Mouse (Mus musculus): Measurements from ENCODE around the gene Stip1. TPM values are rescaled to one million over a fixed set of nuclear protein-coding genes. Genes with fewer than 3 reads are reported as not detected.

The Stip1 gene
- total and polyA plus RNA-seq, 3 experiments: 178 to 314 (median 202) TPM

GRCm38 (mm10) chr19:6971644-6972043 lies 68.1 kb downstream of the Stip1 start:
- Histone ChIP-seq H3K4me1 (ENCODE audit: control insufficient read depth in 1 of 2, insufficient read depth in 2 of 2) (peaks cover 9 to 53% of the 10 kb centered on the region in 2 experiments), H3K4me2 (ENCODE audit: insufficient read depth, low read depth, poor library complexity, severe bottlenecking) (no peak overlapping the region), H3K27ac (ENCODE audit: insufficient read depth, low read depth) (no peak overlapping the region), H3K36me3 (replicated peaks in 1 of 2; ENCODE audit: control insufficient read depth in 1 of 2, insufficient read depth in 1 of 2, low read length in 1 of 2) (peaks cover 0 to 7% of the 10 kb centered on the region in 2 experiments), H3K79me2 (replicated peaks; ENCODE audit: control insufficient read depth, extremely low read depth, insufficient read depth, poor library complexity, severe bottlenecking) (peaks cover 13% of the 10 kb centered on the region), H3K4me3 (replicated peaks in 1 of 3; ENCODE audit: low read depth in 2 of 3, low read length in 2 of 3, poor library complexity in 1 of 3) (no peak overlapping the region), H3K9ac (ENCODE audit: insufficient read depth, low read depth) (no peak overlapping the region), H3K9me3 (replicated peaks; ENCODE audit: low read length) (no peaks in the 10 kb centered on the region), H3K27me3 (replicated peaks) (peaks cover 3% of the 10 kb centered on the region)
- dilution Hi-C loops (cut with MboI; ENCODE audit: extremely low pct_ligation_motif_present, extremely low pct_unique_long_range_greater_than_20kb, low sequenced_read_pairs) (no loop called here), in situ Hi-C loops (cut with MboI; ENCODE audit: low pct_ligation_motif_present, low pct_unique_long_range_greater_than_20kb, low sequenced_read_pairs) (no loop called here)
- DNase-seq (ENCODE audit: extremely low read depth): no peak
- TF ChIP-seq NELFE (IDR thresholded peaks at IDR 0.05; ENCODE audit: low read depth, low read length) (no peak), MAX (IDR thresholded peaks at IDR 0.05; ENCODE audit: low read length) (no peak), UBTF (IDR thresholded peaks at IDR 0.05; ENCODE audit: low read depth, low read length) (no peak)

Other genes starting within 250 kb of the Stip1 start
Only the 20 nearest of the 23 such genes appear.
- 57.0 and 76.4 TPM in 2 replicates for gene Ccdc88b, start 181.8 kb downstream of the Stip1 start, total RNA-seq (2012; rRNA removed)
- 19.3 and 20.5 TPM in 2 replicates for gene Ccdc88b, start 181.8 kb downstream of the Stip1 start, total RNA-seq (2014; rRNA removed)
- 53.0 and 56.4 TPM in 2 replicates for gene Ccdc88b, start 181.8 kb downstream of the Stip1 start, polyA plus RNA-seq (2012; ENCODE audit: insufficient read length, low read depth)
- 191 and 198 TPM in 2 replicates for gene Trmt112, start 130.3 kb downstream of the Stip1 start, total RNA-seq (2012; rRNA removed)
- 89.5 and 97.9 TPM in 2 replicates for gene Trmt112, start 130.3 kb downstream of the Stip1 start, total RNA-seq (2014; rRNA removed)
- 158 and 212 TPM in 2 replicates for gene Trmt112, start 130.3 kb downstream of the Stip1 start, polyA plus RNA-seq (2012; ENCODE audit: insufficient read length, low read depth)
- gene Prdx5, start 129.9 kb downstream of the Stip1 start, total RNA-seq (2012; rRNA removed): 72.6 and 74.8 TPM in 2 replicates
- 77.2 and 83.5 TPM in 2 replicates for gene Prdx5, start 129.9 kb downstream of the Stip1 start, total RNA-seq (2014; rRNA removed)
- 137 TPM in 2 replicates for gene Prdx5, start 129.9 kb downstream of the Stip1 start, polyA plus RNA-seq (2012; ENCODE audit: insufficient read length, low read depth)
- 23.5 and 28.7 TPM in 2 replicates for gene Esrra, start 118.2 kb downstream of the Stip1 start, total RNA-seq (2012; rRNA removed)
- 13.4 and 13.6 TPM in 2 replicates for gene Esrra, start 118.2 kb downstream of the Stip1 start, total RNA-seq (2014; rRNA removed)
- 15.6 and 17.7 TPM in 2 replicates for gene Esrra, start 118.2 kb downstream of the Stip1 start, polyA plus RNA-seq (2012; ENCODE audit: insufficient read length, low read depth)
- not detected in 2 replicates for gene Catsperz, start 114.6 kb downstream of the Stip1 start, total RNA-seq (2012; rRNA removed)
- gene Catsperz, start 114.6 kb downstream of the Stip1 start, total RNA-seq (2014; rRNA removed): not detected in 2 replicates
- gene Catsperz, start 114.6 kb downstream of the Stip1 start, polyA plus RNA-seq (2012; ENCODE audit: insufficient read length, low read depth): 1.2 TPM in 1 of 2 replicates, not detected in the other
- gene Kcnk4, start 105.5 kb downstream of the Stip1 start, total RNA-seq (2012; rRNA removed): 0.21 TPM in 1 of 2 replicates, not detected in the other
- gene Kcnk4, start 105.5 kb downstream of the Stip1 start, total RNA-seq (2014; rRNA removed): not detected in 2 replicates
- gene Kcnk4, start 105.5 kb downstream of the Stip1 start, polyA plus RNA-seq (2012; ENCODE audit: insufficient read length, low read depth): 0.80 TPM in 1 of 2 replicates, not detected in the other
- 37.8 and 38.0 TPM in 2 replicates for gene Bad, start 98.1 kb downstream of the Stip1 start, total RNA-seq (2012; rRNA removed)
- 27.7 and 28.5 TPM in 2 replicates for gene Bad, start 98.1 kb downstream of the Stip1 start, total RNA-seq (2014; rRNA removed)
- gene Bad, start 98.1 kb downstream of the Stip1 start, polyA plus RNA-seq (2012; ENCODE audit: insufficient read length, low read depth): 33.3 and 39.6 TPM in 2 replicates
- gene Gpr137, start 97.5 kb downstream of the Stip1 start, total RNA-seq (2012; rRNA removed): 14.1 and 18.1 TPM in 2 replicates
- gene Gpr137, start 97.5 kb downstream of the Stip1 start, total RNA-seq (2014; rRNA removed): 8.8 and 9.0 TPM in 2 replicates
- 14.0 and 14.4 TPM in 2 replicates for gene Gpr137, start 97.5 kb downstream of the Stip1 start, polyA plus RNA-seq (2012; ENCODE audit: insufficient read length, low read depth)
- gene Ppp1r14b, start 65.0 kb downstream of the Stip1 start, total RNA-seq (2012; rRNA removed): 256 and 329 TPM in 2 replicates
- gene Ppp1r14b, start 65.0 kb downstream of the Stip1 start, total RNA-seq (2014; rRNA removed): 151 and 167 TPM in 2 replicates
- 179 and 241 TPM in 2 replicates for gene Ppp1r14b, start 65.0 kb downstream of the Stip1 start, polyA plus RNA-seq (2012; ENCODE audit: insufficient read length, low read depth)
- 6.4 and 7.5 TPM in 2 replicates for gene Plcb3, start 63.5 kb downstream of the Stip1 start, total RNA-seq (2012; rRNA removed)
- gene Plcb3, start 63.5 kb downstream of the Stip1 start, total RNA-seq (2014; rRNA removed): 3.0 and 4.1 TPM in 2 replicates
- 7.8 and 8.2 TPM in 2 replicates for gene Plcb3, start 63.5 kb downstream of the Stip1 start, polyA plus RNA-seq (2012; ENCODE audit: insufficient read length, low read depth)
- gene Fkbp2, start 59.5 kb downstream of the Stip1 start, total RNA-seq (2012; rRNA removed): 44.6 and 50.4 TPM in 2 replicates
- gene Fkbp2, start 59.5 kb downstream of the Stip1 start, total RNA-seq (2014; rRNA removed): 17.6 and 20.7 TPM in 2 replicates
- gene Fkbp2, start 59.5 kb downstream of the Stip1 start, polyA plus RNA-seq (2012; ENCODE audit: insufficient read length, low read depth): 87.0 and 97.7 TPM in 2 replicates
- gene Vegfb, start 52.3 kb downstream of the Stip1 start, total RNA-seq (2012; rRNA removed): 12.9 and 13.2 TPM in 2 replicates
- 3.2 and 3.5 TPM in 2 replicates for gene Vegfb, start 52.3 kb downstream of the Stip1 start, total RNA-seq (2014; rRNA removed)
- gene Vegfb, start 52.3 kb downstream of the Stip1 start, polyA plus RNA-seq (2012; ENCODE audit: insufficient read length, low read depth): 28.4 and 35.1 TPM in 2 replicates
- 9.7 and 11.2 TPM in 2 replicates for gene Dnajc4, start 47.4 kb downstream of the Stip1 start, total RNA-seq (2012; rRNA removed)
- 6.2 and 7.5 TPM in 2 replicates for gene Dnajc4, start 47.4 kb downstream of the Stip1 start, total RNA-seq (2014; rRNA removed)
- 12.7 and 13.9 TPM in 2 replicates for gene Dnajc4, start 47.4 kb downstream of the Stip1 start, polyA plus RNA-seq (2012; ENCODE audit: insufficient read length, low read depth)
- gene Nudt22, start 43.9 kb downstream of the Stip1 start, total RNA-seq (2012; rRNA removed): 24.6 and 26.6 TPM in 2 replicates
- 9.0 and 11.2 TPM in 2 replicates for gene Nudt22, start 43.9 kb downstream of the Stip1 start, total RNA-seq (2014; rRNA removed)
- gene Nudt22, start 43.9 kb downstream of the Stip1 start, polyA plus RNA-seq (2012; ENCODE audit: insufficient read length, low read depth): 10.8 and 11.1 TPM in 2 replicates
- 4.1 and 4.7 TPM in 2 replicates for gene Trpt1, start 43.8 kb downstream of the Stip1 start, total RNA-seq (2012; rRNA removed)
- gene Trpt1, start 43.8 kb downstream of the Stip1 start, total RNA-seq (2014; rRNA removed): 2.8 and 3.4 TPM in 2 replicates
- gene Trpt1, start 43.8 kb downstream of the Stip1 start, polyA plus RNA-seq (2012; ENCODE audit: insufficient read length, low read depth): 2.1 and 3.1 TPM in 2 replicates
- 57.4 and 58.4 TPM in 2 replicates for gene Fermt3, start 20.5 kb downstream of the Stip1 start, total RNA-seq (2012; rRNA removed)
- gene Fermt3, start 20.5 kb downstream of the Stip1 start, total RNA-seq (2014; rRNA removed): 47.0 and 58.7 TPM in 2 replicates
- gene Fermt3, start 20.5 kb downstream of the Stip1 start, polyA plus RNA-seq (2012; ENCODE audit: insufficient read length, low read depth): 65.1 and 67.3 TPM in 2 replicates
- gene Macrod1, start 16.8 kb upstream of the Stip1 start, total RNA-seq (2012; rRNA removed): not detected in 2 replicates
- not detected in 2 replicates for gene Macrod1, start 16.8 kb upstream of the Stip1 start, total RNA-seq (2014; rRNA removed)
- gene Macrod1, start 16.8 kb upstream of the Stip1 start, polyA plus RNA-seq (2012; ENCODE audit: insufficient read length, low read depth): 1.00 and 1.0 TPM in 2 replicates
- not detected in 2 replicates for gene Flrt1, start 65.8 kb upstream of the Stip1 start, total RNA-seq (2012; rRNA removed)
- not detected in 2 replicates for gene Flrt1, start 65.8 kb upstream of the Stip1 start, total RNA-seq (2014; rRNA removed)
- not detected in 2 replicates for gene Flrt1, start 65.8 kb upstream of the Stip1 start, polyA plus RNA-seq (2012; ENCODE audit: insufficient read length, low read depth)
- gene Otub1, start 166.3 kb upstream of the Stip1 start, total RNA-seq (2012; rRNA removed): 102 and 114 TPM in 2 replicates
- gene Otub1, start 166.3 kb upstream of the Stip1 start, total RNA-seq (2014; rRNA removed): 115 and 119 TPM in 2 replicates
- gene Otub1, start 166.3 kb upstream of the Stip1 start, polyA plus RNA-seq (2012; ENCODE audit: insufficient read length, low read depth): 126 and 139 TPM in 2 replicates
- gene Cox8a, start 177.6 kb upstream of the Stip1 start, total RNA-seq (2012; rRNA removed): 797 and 822 TPM in 2 replicates
- gene Cox8a, start 177.6 kb upstream of the Stip1 start, total RNA-seq (2014; rRNA removed): 275 and 326 TPM in 2 replicates
- gene Cox8a, start 177.6 kb upstream of the Stip1 start, polyA plus RNA-seq (2012; ENCODE audit: insufficient read length, low read depth): 617 and 896 TPM in 2 replicates